Mouse (Mus musculus) hindbrain, embryonic 14.5 days (tissue): ENCODE results near the gene Cyct. TPM values are rescaled to one million over a fixed set of nuclear protein-coding genes. Genes with fewer than 3 reads are reported as not detected.

Experiments used
- ATAC-seq: fragments of 200-750 bp; cut with Nextera tagmentation; 2 replicates; pipeline ENCODE4 v1.8.0; 2017; ENCODE audit warnings: moderate number of reproducible peaks, mild to moderate bottlenecking, moderate TSS enrichment, moderate library complexity; ENCODE audit not compliant: low FRiP score
- DNase-seq: peaks from one replicate; pipeline ENCODE4 v3.0.0-alpha.2; 2015; ENCODE audit warnings: low spot score
- H3K27ac ChIP-seq: fragments of 300-500 bp; sonication (generic); 2 replicates; pipeline ENCODE4 v1.5.1; 2014; ENCODE audit warnings: mild to moderate bottlenecking, moderate library complexity
- H3K27me3 ChIP-seq: fragments of 300-500 bp; sonication (generic); 2 replicates; pipeline ENCODE4 v1.6.1; 2014; ENCODE audit warnings: mild to moderate bottlenecking, low read length, mixed read lengths; ENCODE audit not compliant: control insufficient read depth, insufficient read depth
- H3K36me3 ChIP-seq: fragments of 300-500 bp; sonication (generic); replicated peaks from 2 replicates; pipeline ENCODE4 v1.6.1; 2014; ENCODE audit not compliant: control insufficient read depth, insufficient read depth
- H3K4me1 ChIP-seq: fragments of 300-500 bp; sonication (generic); replicated peaks from 2 replicates; pipeline ENCODE4 v1.6.1; 2014; ENCODE audit warnings: antibody characterized with exemption, low read length, mixed read lengths; ENCODE audit not compliant: control insufficient read depth, insufficient read depth
- H3K4me2 ChIP-seq: fragments of 300-500 bp; sonication (generic); replicated peaks from 2 replicates; pipeline ENCODE4 v1.6.1; 2014; ENCODE audit warnings: mild to moderate bottlenecking, moderate library complexity
- H3K4me3 ChIP-seq: fragments of 300-500 bp; sonication (generic); replicated peaks from 2 replicates; pipeline ENCODE4 v1.5.1; 2014; ENCODE audit warnings: mild to moderate bottlenecking, low read length
- H3K9ac ChIP-seq: fragments of 300-500 bp; sonication (generic); 2 replicates; pipeline ENCODE4 v1.6.1; 2014
- H3K9me3 ChIP-seq: fragments of 300-500 bp; sonication (generic); 2 replicates; pipeline ENCODE4 v1.6.1; 2016; ENCODE audit warnings: low read length; ENCODE audit not compliant: control insufficient read depth
- WGBS: fragments of 180-500 bp; shearing (Covaris S2); extraction: QIAGEN DNeasy Blood & Tissue Kit; methylation state at CpG from one replicate; pipeline ENCODE4 v1.1.7; 2014; 5-methylcytosine and 5-hydroxymethylcytosine counted together
- microRNA-seq: library from miRNA; unstranded; fragments of <30 nt; microRNA quantifications from one replicate; pipeline ENCODE4, GENCODE M21; 2016
- polyA plus RNA-seq: library from polyadenylated mRNA; unstranded; fragments of >200 nt; fragmentation: Nextera tagmentation; extraction: Ambion mirVana; gene quantifications from 2 replicates; pipeline ENCODE4 v1.2.1, GENCODE M21; 2014

The Cyct gene
- polyA plus RNA-seq, 1 experiment from 2014 or later = 0.64 TPM

DNA sequence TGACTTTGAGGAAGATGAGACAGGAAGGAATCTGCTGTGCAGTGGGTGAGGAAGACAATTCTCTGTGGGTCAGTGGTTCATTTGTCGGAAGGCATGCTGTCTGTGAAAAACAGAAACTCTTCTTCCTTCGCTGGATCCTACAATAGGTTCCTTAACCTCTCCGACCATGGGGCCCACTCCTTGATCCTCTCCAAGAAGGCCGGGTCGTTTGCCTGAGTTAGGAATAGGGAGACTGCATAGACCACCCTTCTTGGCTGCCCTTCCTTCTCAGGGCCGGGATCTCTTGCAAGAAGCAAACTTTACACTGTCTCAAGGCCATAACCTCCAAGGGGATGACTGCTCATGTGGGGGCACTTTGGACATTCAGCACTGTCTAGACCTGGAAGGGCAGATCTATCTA lies 41.0 kb downstream of the Cyct start:
- 89% methylated on average over 6 of the region's 6 CpGs for WGBS
- Histone ChIP-seq H3K9me3 (no peaks in the 10 kb centered on the region), H3K27ac (no peak overlapping the region), H3K4me1 (no peaks in the 10 kb centered on the region), H3K9ac (no peak overlapping the region), H3K4me2 (no peak overlapping the region), H3K4me3 (no peak overlapping the region), H3K27me3 (no peaks in the 10 kb centered on the region), H3K36me3 (no peaks in the 10 kb centered on the region)
- DNase-seq (no peak), ATAC-seq (no peak)

Small RNAs within 50 kb of the gene (microRNA-seq; reads per million reads assigned to microRNA genes)
- not detected for gene Gm44337

Other genes with a start within 250 kb of the Cyct start
- 1.4 and 1.7 TPM in 2 replicates for gene Pde11a, start 21.7 kb downstream of the Cyct start, polyA plus RNA-seq
- 15.9 and 17.1 TPM in 2 replicates for gene Rbm45, start 9.5 kb upstream of the Cyct start, polyA plus RNA-seq
- gene Osbpl6, start 46.1 kb upstream of the Cyct start, polyA plus RNA-seq = 29.6 and 31.2 TPM in 2 replicates